Mouse (Mus musculus): ENCODE measurements around the gene Nhlh1. TPM values are rescaled to one million over a fixed set of nuclear protein-coding genes. Genes with fewer than 3 reads are reported as not detected.

Nhlh1 gene
- polyA plus RNA-seq, 2 experiments, result not detected

GRCm38 (mm10) chr1:172046938-172047337 is 10.4 kb downstream of the Nhlh1 start:
- H3K4me3 ChIP-seq (ENCODE audit: insufficient read depth in 1 of 2, low read depth in 2 of 2, low read length in 2 of 2), result no peak overlapping the region
- no peak overlapping the region for H3K9ac ChIP-seq (replicated peaks)
- H3K9me3 ChIP-seq (ENCODE audit: control insufficient read depth, low read length), result no peaks in the 10 kb centered on the region
- ATAC-seq (ENCODE audit: insufficient read depth) (no peak), DNase-seq (ENCODE audit: low read depth in 3 of 3, low spot score in 3 of 3) (peak; percentile 24 to 49 (median 35))
- TF ChIP-seq CTCF (IDR thresholded peaks at IDR 0.05; ENCODE audit: low read depth) (peak; percentile 87), EP300 (IDR thresholded peaks at IDR 0.05; ENCODE audit: low read depth) (no peak)
- no peak overlapping the region for H3K4me2 ChIP-seq (ENCODE audit: low read depth)
- H3K36me3 ChIP-seq (replicated peaks; ENCODE audit: control insufficient read depth, insufficient read depth, low read depth), result no peaks in the 10 kb centered on the region
- peaks cover under 1% of the 10 kb centered on the region; the same call in 1 of the 2 replicates for H3K27me3 ChIP-seq (ENCODE audit: control insufficient read depth, insufficient read depth, low read length)
- no peaks in the 10 kb centered on the region for H3K4me1 ChIP-seq (replicated peaks; ENCODE audit: control insufficient read depth in 2 of 2, insufficient read depth in 2 of 2, low read length in 1 of 2)
- H3K27ac ChIP-seq, result no peak overlapping the region
- WGBS (ENCODE audit: insufficient replicate concordance), result 16% methylated on average over 5 of the region's 5 CpGs

DNA sequence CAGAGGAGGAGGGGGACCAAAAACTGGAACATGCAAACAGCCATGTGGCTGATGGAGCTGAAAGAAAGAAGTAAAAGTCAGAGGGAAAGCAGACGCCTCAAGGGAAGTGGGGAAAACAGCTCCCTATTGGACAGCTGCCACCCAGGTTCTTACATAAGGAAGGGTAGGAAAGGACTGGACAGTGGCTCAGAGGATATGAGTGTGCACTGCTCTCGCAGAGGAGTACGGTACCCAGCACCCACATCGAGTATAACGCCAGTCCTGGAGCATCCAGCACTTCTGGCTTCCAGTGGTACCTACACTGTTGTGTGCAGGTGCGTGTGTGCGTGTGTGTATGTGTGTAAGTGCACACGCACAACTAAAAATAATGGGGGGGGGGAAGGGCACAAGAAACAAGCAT is 11.0 kb downstream of the Nhlh1 start:
- 59% methylated on average over 8 of the region's 8 CpGs for WGBS (ENCODE audit: insufficient replicate concordance)
- Histone ChIP-seq H3K27me3 (ENCODE audit: control insufficient read depth, insufficient read depth, low read length) (no peaks in the 10 kb centered on the region; the same call in 1 of the 2 replicates), H3K36me3 (replicated peaks; ENCODE audit: control insufficient read depth, insufficient read depth, low read depth) (no peaks in the 10 kb centered on the region), H3K4me1 (replicated peaks; ENCODE audit: control insufficient read depth in 2 of 2, insufficient read depth in 2 of 2, low read length in 1 of 2) (no peaks in the 10 kb centered on the region), H3K9me3 (ENCODE audit: control insufficient read depth, low read length) (no peaks in the 10 kb centered on the region), H3K4me3 (ENCODE audit: insufficient read depth in 1 of 2, low read depth in 2 of 2, low read length in 2 of 2) (no peak overlapping the region), H3K4me2 (ENCODE audit: low read depth) (no peak overlapping the region), H3K27ac (no peak overlapping the region), H3K9ac (replicated peaks) (no peak overlapping the region)
- TF ChIP-seq CTCF (IDR thresholded peaks at IDR 0.05; ENCODE audit: low read depth) (no peak), EP300 (IDR thresholded peaks at IDR 0.05; ENCODE audit: low read depth) (no peak)
- DNase-seq (ENCODE audit: low read depth in 3 of 3, low spot score in 3 of 3), result no peak
- ATAC-seq (ENCODE audit: insufficient read depth), result no peak

GRCm38 (mm10) chr1:172029914-172030313 is 27.5 kb downstream of the Nhlh1 start:
- WGBS (ENCODE audit: insufficient replicate concordance), result 81% methylated on average over 2 of the region's 2 CpGs
- DNase-seq (ENCODE audit: low read depth in 3 of 3, low spot score in 3 of 3) (no peak), ATAC-seq (ENCODE audit: insufficient read depth) (no peak)
- H3K27me3 ChIP-seq (ENCODE audit: control insufficient read depth, insufficient read depth, low read length), result no peaks in the 10 kb centered on the region; the same call in 1 of the 2 replicates
- H3K4me1 ChIP-seq (replicated peaks; ENCODE audit: control insufficient read depth in 2 of 2, insufficient read depth in 2 of 2, low read length in 1 of 2), result peaks cover 0 to 7% of the 10 kb centered on the region in 2 experiments; a peak in 2 of 4 replicates
- no peak overlapping the region for H3K4me3 ChIP-seq (ENCODE audit: insufficient read depth in 1 of 2, low read depth in 2 of 2, low read length in 2 of 2)
- no peak overlapping the region for H3K4me2 ChIP-seq (ENCODE audit: low read depth)
- TF ChIP-seq CTCF (IDR thresholded peaks at IDR 0.05; ENCODE audit: low read depth) (no peak), EP300 (IDR thresholded peaks at IDR 0.05; ENCODE audit: low read depth) (no peak)
- H3K9ac ChIP-seq (replicated peaks), result no peak overlapping the region
- H3K9me3 ChIP-seq (ENCODE audit: control insufficient read depth, low read length), result no peaks in the 10 kb centered on the region
- H3K36me3 ChIP-seq (replicated peaks; ENCODE audit: control insufficient read depth, insufficient read depth, low read depth), result no peaks in the 10 kb centered on the region
- no peak overlapping the region for H3K27ac ChIP-seq

- ATAC-seq (ENCODE audit: insufficient read depth) (no peak), DNase-seq (ENCODE audit: low read depth in 3 of 3, low spot score in 3 of 3) (no peak)
- WGBS (ENCODE audit: insufficient replicate concordance), result 70% methylated on average over 21 of the region's 21 CpGs
- Histone ChIP-seq H3K9ac (replicated peaks) (peak within 1 kb of the TSS; percentile 39), H3K36me3 (replicated peaks; ENCODE audit: control insufficient read depth, insufficient read depth, low read depth) (no peaks in the 10 kb centered on the region), H3K4me2 (ENCODE audit: low read depth) (peak within 1 kb of the TSS; percentile 63), H3K9me3 (ENCODE audit: control insufficient read depth, low read length) (no peaks in the 10 kb centered on the region), H3K27ac (no peak within 1 kb of the TSS), H3K4me1 (replicated peaks; ENCODE audit: control insufficient read depth in 2 of 2, insufficient read depth in 2 of 2, low read length in 1 of 2) (peaks cover 0 to 7% of the 10 kb centered on the region in 2 experiments; a peak in 2 of 4 replicates), H3K4me3 (ENCODE audit: insufficient read depth in 1 of 2, low read depth in 2 of 2, low read length in 2 of 2) (peak within 1 kb of the TSS; percentile 12 to 54), H3K27me3 (ENCODE audit: control insufficient read depth, insufficient read depth, low read length) (no peaks in the 10 kb centered on the region; the same call in 1 of the 2 replicates)
- TF ChIP-seq CTCF (IDR thresholded peaks at IDR 0.05; ENCODE audit: low read depth) (no peak), EP300 (IDR thresholded peaks at IDR 0.05; ENCODE audit: low read depth) (no peak)
Measured at GRCm38 (mm10) chr1:172028394-172029275, 28.7 kb downstream of the Nhlh1 start, which contains the start of gene Vangl2. TSS of gene Vangl2 (minus strand) at chr1:172028444.

GRCm38 (mm10) chr1:172027809-172028102 is 29.6 kb downstream of the Nhlh1 start:
- H3K9me3 ChIP-seq (ENCODE audit: control insufficient read depth, low read length), result no peaks in the 10 kb centered on the region
- H3K4me3 ChIP-seq (ENCODE audit: insufficient read depth in 1 of 2, low read depth in 2 of 2, low read length in 2 of 2), result 0 out of 4 replicates have a peak overlapping the region, but pooled peaks of 1 of the 2 experiments have one; percentile 12
- H3K36me3 ChIP-seq (replicated peaks; ENCODE audit: control insufficient read depth, insufficient read depth, low read depth), result no peaks in the 10 kb centered on the region
- ATAC-seq (ENCODE audit: insufficient read depth) (no peak), DNase-seq (ENCODE audit: low read depth in 3 of 3, low spot score in 3 of 3) (no peak)
- H3K4me2 ChIP-seq (ENCODE audit: low read depth), result peak overlapping the region; percentile 63
- no peak overlapping the region for H3K27ac ChIP-seq
- H3K4me1 ChIP-seq (replicated peaks; ENCODE audit: control insufficient read depth in 2 of 2, insufficient read depth in 2 of 2, low read length in 1 of 2), result peaks cover 0 to 7% of the 10 kb centered on the region in 2 experiments; a peak in 2 of 4 replicates
- 41% methylated on average over 10 of the region's 10 CpGs for WGBS (ENCODE audit: insufficient replicate concordance)
- TF ChIP-seq EP300 (IDR thresholded peaks at IDR 0.05; ENCODE audit: low read depth) (no peak), CTCF (IDR thresholded peaks at IDR 0.05; ENCODE audit: low read depth) (no peak)
- no peak overlapping the region for H3K9ac ChIP-seq (replicated peaks)
- no peaks in the 10 kb centered on the region; the same call in 1 of the 2 replicates for H3K27me3 ChIP-seq (ENCODE audit: control insufficient read depth, insufficient read depth, low read length)

Data from liver, embryonic 14.5 days (tissue).